Mouse (Mus musculus): Measurements from ENCODE around the gene Adora3. TPM values are rescaled to one million over a fixed set of nuclear protein-coding genes. Genes with fewer than 3 reads are reported as not detected.

Adora3 gene
- polyA plus RNA-seq, 1 experiment from 2014 or later: 0.27 TPM

GRCm38 (mm10) chr3:105893941-105894391 is 23.3 kb downstream of the Adora3 start:
- Histone ChIP-seq H3K36me3 (no peaks in the 10 kb centered on the region), H3K27ac (replicated peaks) (no peak overlapping the region), H3K4me1 (no peaks in the 10 kb centered on the region), H3K4me2 (no peak overlapping the region), H3K4me3 (replicated peaks) (no peak overlapping the region), H3K27me3 (replicated peaks) (no peaks in the 10 kb centered on the region), H3K9me3 (replicated peaks) (no peaks in the 10 kb centered on the region), H3K9ac (replicated peaks) (no peak overlapping the region)
- ATAC-seq (ENCODE audit: low FRiP score): no peak
- 72% methylated on average over 6 of the region's 6 CpGs for WGBS

- H3K9me3 ChIP-seq (replicated peaks): no peaks in the 10 kb centered on the region
- H3K27me3 ChIP-seq (replicated peaks): no peaks in the 10 kb centered on the region
- H3K36me3 ChIP-seq: no peaks in the 10 kb centered on the region
- no peak overlapping the region for H3K4me2 ChIP-seq
- no peak overlapping the region for H3K27ac ChIP-seq (replicated peaks)
- 84% methylated on average over 23 of the region's 23 CpGs for WGBS
- no peak overlapping the region for H3K4me3 ChIP-seq (replicated peaks)
- H3K9ac ChIP-seq (replicated peaks): no peak overlapping the region
- ATAC-seq (ENCODE audit: low FRiP score): no peak
- H3K4me1 ChIP-seq: no peaks in the 10 kb centered on the region
Observed at GRCm38 (mm10) chr3:105894601-105895592, 24.2 kb downstream of the Adora3 start.

- no peaks in the 10 kb centered on the region for H3K36me3 ChIP-seq
- no peak overlapping the region for H3K27ac ChIP-seq (replicated peaks)
- no peak overlapping the region for H3K4me2 ChIP-seq
- no peak overlapping the region for H3K9ac ChIP-seq (replicated peaks)
- no peaks in the 10 kb centered on the region for H3K27me3 ChIP-seq (replicated peaks)
- H3K4me1 ChIP-seq: no peaks in the 10 kb centered on the region
- WGBS: 86% methylated on average over 3 of the region's 3 CpGs
- H3K4me3 ChIP-seq (replicated peaks): no peak overlapping the region
- no peaks in the 10 kb centered on the region for H3K9me3 ChIP-seq (replicated peaks)
- no peak for ATAC-seq (ENCODE audit: low FRiP score)
Observed at GRCm38 (mm10) chr3:105896811-105897210, 26.2 kb downstream of the Adora3 start.

- ATAC-seq (ENCODE audit: low FRiP score): no peak
- no peaks in the 10 kb centered on the region for H3K27me3 ChIP-seq (replicated peaks)
- H3K9ac ChIP-seq (replicated peaks): no peak overlapping the region
- no peak overlapping the region for H3K4me3 ChIP-seq (replicated peaks)
- H3K4me1 ChIP-seq: no peaks in the 10 kb centered on the region
- no peaks in the 10 kb centered on the region for H3K36me3 ChIP-seq
- no peak overlapping the region for H3K27ac ChIP-seq (replicated peaks)
- H3K4me2 ChIP-seq: no peak overlapping the region
- 89% methylated on average over 2 of the region's 2 CpGs for WGBS
- no peaks in the 10 kb centered on the region for H3K9me3 ChIP-seq (replicated peaks)
Observed at GRCm38 (mm10) chr3:105898325-105898724, 27.7 kb downstream of the Adora3 start.

GRCm38 (mm10) chr3:105898861-105899260 is 28.2 kb downstream of the Adora3 start:
- no peak for ATAC-seq (ENCODE audit: low FRiP score)
- no peaks in the 10 kb centered on the region for H3K36me3 ChIP-seq
- WGBS: 93% methylated on average over 11 of the region's 11 CpGs
- no peak overlapping the region for H3K27ac ChIP-seq (replicated peaks)
- H3K4me2 ChIP-seq: no peak overlapping the region
- H3K27me3 ChIP-seq (replicated peaks): no peaks in the 10 kb centered on the region
- H3K9ac ChIP-seq (replicated peaks): no peak overlapping the region
- no peak overlapping the region for H3K4me3 ChIP-seq (replicated peaks)
- no peaks in the 10 kb centered on the region for H3K4me1 ChIP-seq
- no peaks in the 10 kb centered on the region for H3K9me3 ChIP-seq (replicated peaks)

GRCm38 (mm10) chr3:105899394-105900147 is 28.9 kb downstream of the Adora3 start:
- ATAC-seq (ENCODE audit: low FRiP score): peak; percentile 86
- Histone ChIP-seq H3K36me3 (no peaks in the 10 kb centered on the region), H3K9me3 (replicated peaks) (no peaks in the 10 kb centered on the region), H3K4me1 (no peaks in the 10 kb centered on the region), H3K4me2 (no peak overlapping the region), H3K9ac (replicated peaks) (no peak overlapping the region), H3K27ac (replicated peaks) (no peak overlapping the region), H3K27me3 (replicated peaks) (no peaks in the 10 kb centered on the region), H3K4me3 (replicated peaks) (no peak overlapping the region)
- 42% methylated on average over 8 of the region's 8 CpGs for WGBS

- no peaks in the 10 kb centered on the region for H3K4me1 ChIP-seq
- H3K36me3 ChIP-seq: no peaks in the 10 kb centered on the region
- H3K4me2 ChIP-seq: no peak overlapping the region
- H3K27me3 ChIP-seq (replicated peaks): no peaks in the 10 kb centered on the region
- H3K9ac ChIP-seq (replicated peaks): no peak overlapping the region
- 80% methylated on average over 6 of the region's 6 CpGs for WGBS
- H3K4me3 ChIP-seq (replicated peaks): no peak overlapping the region
- ATAC-seq (ENCODE audit: low FRiP score): no peak
- H3K27ac ChIP-seq (replicated peaks): no peak overlapping the region
- no peaks in the 10 kb centered on the region for H3K9me3 ChIP-seq (replicated peaks)
Observed at GRCm38 (mm10) chr3:105900266-105900665, 29.6 kb downstream of the Adora3 start.

GRCm38 (mm10) chr3:105900716-105901115 is 30.1 kb downstream of the Adora3 start:
- no peak for ATAC-seq (ENCODE audit: low FRiP score)
- H3K9me3 ChIP-seq (replicated peaks): no peaks in the 10 kb centered on the region
- no peaks in the 10 kb centered on the region for H3K36me3 ChIP-seq
- no peaks in the 10 kb centered on the region for H3K4me1 ChIP-seq
- H3K27ac ChIP-seq (replicated peaks): no peak overlapping the region
- H3K9ac ChIP-seq (replicated peaks): no peak overlapping the region
- WGBS: 90% methylated on average over 3 of the region's 3 CpGs
- no peak overlapping the region for H3K4me2 ChIP-seq
- no peaks in the 10 kb centered on the region for H3K27me3 ChIP-seq (replicated peaks)
- H3K4me3 ChIP-seq (replicated peaks): no peak overlapping the region

- H3K9ac ChIP-seq (replicated peaks): no peak overlapping the region
- 79% methylated on average over 4 of the region's 4 CpGs for WGBS
Observed at GRCm38 (mm10) chr3:105901468-105901867, 30.8 kb downstream of the Adora3 start.

GRCm38 (mm10) chr3:105904213-105904612 is 33.6 kb downstream of the Adora3 start:
- H3K27ac ChIP-seq (replicated peaks): no peak overlapping the region
- no peak overlapping the region for H3K4me2 ChIP-seq
- no peaks in the 10 kb centered on the region for H3K9me3 ChIP-seq (replicated peaks)
- no peak overlapping the region for H3K4me3 ChIP-seq (replicated peaks)
- H3K4me1 ChIP-seq: no peaks in the 10 kb centered on the region
- H3K36me3 ChIP-seq: no peaks in the 10 kb centered on the region
- no peaks in the 10 kb centered on the region for H3K27me3 ChIP-seq (replicated peaks)
- WGBS: 80% methylated on average over 4 of the region's 4 CpGs
- H3K9ac ChIP-seq (replicated peaks): no peak overlapping the region
- no peak for ATAC-seq (ENCODE audit: low FRiP score)

More at GRCm38 (mm10) chr3:105901468-105901867, 30.8 kb downstream of the Adora3 start:
- H3K9me3 ChIP-seq (replicated peaks): no peaks in the 10 kb centered on the region
- H3K4me3 ChIP-seq (replicated peaks): no peak overlapping the region
- H3K27me3 ChIP-seq (replicated peaks): no peaks in the 10 kb centered on the region
- H3K27ac ChIP-seq (replicated peaks): no peak overlapping the region
- ATAC-seq (ENCODE audit: low FRiP score): no peak
- no peaks in the 10 kb centered on the region for H3K36me3 ChIP-seq
- H3K4me1 ChIP-seq: no peaks in the 10 kb centered on the region
- no peak overlapping the region for H3K4me2 ChIP-seq

GRCm38 (mm10) chr3:105904721-105905120 is 34.1 kb downstream of the Adora3 start:
- no peaks in the 10 kb centered on the region for H3K9me3 ChIP-seq (replicated peaks)
- WGBS: 95% methylated on average over 9 of the region's 9 CpGs
- no peaks in the 10 kb centered on the region for H3K4me1 ChIP-seq
- ATAC-seq (ENCODE audit: low FRiP score): no peak
- H3K36me3 ChIP-seq: no peaks in the 10 kb centered on the region
- H3K4me3 ChIP-seq (replicated peaks): no peak overlapping the region
- H3K27me3 ChIP-seq (replicated peaks): no peaks in the 10 kb centered on the region
- H3K9ac ChIP-seq (replicated peaks): no peak overlapping the region
- H3K4me2 ChIP-seq: no peak overlapping the region
- no peak overlapping the region for H3K27ac ChIP-seq (replicated peaks)

Measured in neural tube, embryonic 15.5 days (tissue).